Mouse (Mus musculus): ENCODE measurements at regions not wholly inside any gene's neighbourhood (a gene's known extent, or its start where the extent isn't known, plus 50 kb on each side); places are given as distances from the start of the nearest gene placed in this dataset.

GRCm38 (mm10) chr4:99572841-99573642 lies 83.1 kb upstream of the Foxd3 start:
- Histone ChIP-seq H3K9me3 (peaks cover 3% of the 10 kb centered on the region), H3K9ac (replicated peaks) (peak overlapping the region; percentile 34; the same call in 1 of the 2 replicates), H3K4me2 (peak overlapping the region; percentile 72), H3K4me1 (replicated peaks) (peaks cover 13% of the 10 kb centered on the region), H3K27me3 (peaks cover 29% of the 10 kb centered on the region), H3K36me3 (no peaks in the 10 kb centered on the region), H3K27ac (no peak overlapping the region), H3K4me3 (replicated peaks) (peak overlapping the region; percentile 35)
- 2% methylated on average over 33 of the region's 33 CpGs for WGBS
- peak; percentile 73; the same call in 1 of the 2 replicates for ATAC-seq (ENCODE audit: insufficient number of reproducible peaks, insufficient read depth, low FRiP score, low TSS enrichment, low read depth)

- Histone ChIP-seq H3K9ac (replicated peaks) (no peak overlapping the region), H3K4me1 (replicated peaks) (peaks cover 13% of the 10 kb centered on the region), H3K4me2 (no peak overlapping the region), H3K4me3 (replicated peaks) (no peak overlapping the region), H3K9me3 (no peaks in the 10 kb centered on the region), H3K36me3 (no peaks in the 10 kb centered on the region), H3K27me3 (peaks cover 29% of the 10 kb centered on the region), H3K27ac (no peak overlapping the region)
- no peak for ATAC-seq (ENCODE audit: insufficient number of reproducible peaks, insufficient read depth, low FRiP score, low TSS enrichment, low read depth)
- 34% methylated on average over 11 of the region's 11 CpGs for WGBS
Measured at GRCm38 (mm10) chr4:99574021-99574531, 82.0 kb upstream of the Foxd3 start.

GRCm38 (mm10) chr4:99574984-99575383 lies 81.1 kb upstream of the Foxd3 start:
- no peaks in the 10 kb centered on the region for H3K9me3 ChIP-seq
- H3K27me3 ChIP-seq = peaks cover 29% of the 10 kb centered on the region
- WGBS = 23% methylated on average over 4 of the region's 4 CpGs
- no peak overlapping the region for H3K4me3 ChIP-seq (replicated peaks)
- H3K36me3 ChIP-seq = no peaks in the 10 kb centered on the region
- ATAC-seq (ENCODE audit: insufficient number of reproducible peaks, insufficient read depth, low FRiP score, low TSS enrichment, low read depth) = no peak
- H3K4me1 ChIP-seq (replicated peaks) = peaks cover 13% of the 10 kb centered on the region
- no peak overlapping the region for H3K9ac ChIP-seq (replicated peaks)
- H3K4me2 ChIP-seq = no peak overlapping the region
- H3K27ac ChIP-seq = no peak overlapping the region

GRCm38 (mm10) chr4:99597781-99598180 lies 58.3 kb upstream of the Foxd3 start:
- Histone ChIP-seq H3K9ac (replicated peaks) (no peak overlapping the region), H3K4me1 (replicated peaks) (peaks cover 3% of the 10 kb centered on the region), H3K36me3 (no peaks in the 10 kb centered on the region), H3K4me2 (no peak overlapping the region), H3K27ac (no peak overlapping the region), H3K9me3 (no peaks in the 10 kb centered on the region), H3K4me3 (replicated peaks) (no peak overlapping the region), H3K27me3 (no peaks in the 10 kb centered on the region)
- no peak for ATAC-seq (ENCODE audit: insufficient number of reproducible peaks, insufficient read depth, low FRiP score, low TSS enrichment, low read depth)
- WGBS = 55% methylated on average over 5 of the region's 5 CpGs

- Histone ChIP-seq H3K4me3 (replicated peaks) (no peak overlapping the region), H3K27me3 (no peaks in the 10 kb centered on the region), H3K27ac (no peak overlapping the region), H3K36me3 (no peaks in the 10 kb centered on the region), H3K9me3 (no peaks in the 10 kb centered on the region), H3K4me1 (replicated peaks) (peaks cover 3% of the 10 kb centered on the region), H3K9ac (replicated peaks) (no peak overlapping the region; the same call in 1 of the 2 replicates), H3K4me2 (no peak overlapping the region)
- ATAC-seq (ENCODE audit: insufficient number of reproducible peaks, insufficient read depth, low FRiP score, low TSS enrichment, low read depth) = no peak
- WGBS = 56% methylated on average over 10 of the region's 10 CpGs
Measured at GRCm38 (mm10) chr4:99600741-99601140, 55.4 kb upstream of the Foxd3 start.

- no peak for ATAC-seq (ENCODE audit: insufficient number of reproducible peaks, insufficient read depth, low FRiP score, low TSS enrichment, low read depth)
- H3K27me3 ChIP-seq = no peaks in the 10 kb centered on the region
- no peak overlapping the region for H3K4me2 ChIP-seq
Measured at GRCm38 (mm10) chr4:99601463-99601862, 54.6 kb upstream of the Foxd3 start.

More at GRCm38 (mm10) chr4:99601463-99601862, 54.6 kb upstream of the Foxd3 start:
- H3K27ac ChIP-seq = no peak overlapping the region
- H3K9ac ChIP-seq (replicated peaks) = no peak overlapping the region
- no peaks in the 10 kb centered on the region for H3K9me3 ChIP-seq
- no peaks in the 10 kb centered on the region for H3K36me3 ChIP-seq
- WGBS = 38% methylated on average over 6 of the region's 6 CpGs
- no peak overlapping the region for H3K4me3 ChIP-seq (replicated peaks)
- H3K4me1 ChIP-seq (replicated peaks) = peaks cover 3% of the 10 kb centered on the region
